Mouse (Mus musculus) heart, adult 2 months (tissue): ENCODE data around the gene Krtap17-1.

ENCODE experiments used
- CTCF ChIP-seq: fragments of 200-600 bp; IDR thresholded peaks from 2 replicates; pipeline ENCODE4 v1.8.1; 2022; ENCODE audit warnings: antibody characterized with exemption, mild to moderate bottlenecking, moderate library complexity
- EP300 ChIP-seq: fragments of 200-500 bp; IDR thresholded peaks from 2 replicates; pipeline ENCODE4 v1.6.1; 2011; ENCODE audit warnings: low read depth, low read length, control low read depth; ENCODE audit not compliant: insufficient read depth
- POLR2A ChIP-seq: fragments of 200-500 bp; IDR thresholded peaks from 2 replicates; pipeline ENCODE4 v1.6.1; 2011; ENCODE audit warnings: mild to moderate bottlenecking, low read depth, low read length, control low read depth; ENCODE audit not compliant: insufficient read depth

GRCm38 (mm10) chr11:99983442-99983841 is 10.4 kb downstream of the Krtap17-1 start:
- no peak for TF ChIP-seq CTCF
- TF ChIP-seq POLR2A, result no peak
- TF ChIP-seq EP300, result no peak
